Mouse (Mus musculus) lung, adult 10 weeks (tissue): Measurements from ENCODE around the gene Mtfr2. TPM values are rescaled to one million over a fixed set of nuclear protein-coding genes. Genes with fewer than 3 reads are reported as not detected.

ENCODE experiments used
- polyA plus RNA-seq: library from polyadenylated mRNA; stranded (reverse); fragments of 350-450 nt; fragmentation: Illumina TruSeq; extraction: RNeasy Lipid Tissue Mini Kit (QIAGEN cat#74804); gene quantifications from one replicate; pipeline ENCODE4 v1.2.3, GENCODE M21; 2014; ENCODE audit warnings: low read depth, low replicate concordance; ENCODE audit not compliant: insufficient read depth

The Mtfr2 gene
- polyA plus RNA-seq: 0.20 TPM

GRCm38 (mm10) chr10:20347285-20348214 lies at the start of gene Mtfr2:
Gene Mtfr2 (plus strand): TSS chr10:20347770.

DNA sequence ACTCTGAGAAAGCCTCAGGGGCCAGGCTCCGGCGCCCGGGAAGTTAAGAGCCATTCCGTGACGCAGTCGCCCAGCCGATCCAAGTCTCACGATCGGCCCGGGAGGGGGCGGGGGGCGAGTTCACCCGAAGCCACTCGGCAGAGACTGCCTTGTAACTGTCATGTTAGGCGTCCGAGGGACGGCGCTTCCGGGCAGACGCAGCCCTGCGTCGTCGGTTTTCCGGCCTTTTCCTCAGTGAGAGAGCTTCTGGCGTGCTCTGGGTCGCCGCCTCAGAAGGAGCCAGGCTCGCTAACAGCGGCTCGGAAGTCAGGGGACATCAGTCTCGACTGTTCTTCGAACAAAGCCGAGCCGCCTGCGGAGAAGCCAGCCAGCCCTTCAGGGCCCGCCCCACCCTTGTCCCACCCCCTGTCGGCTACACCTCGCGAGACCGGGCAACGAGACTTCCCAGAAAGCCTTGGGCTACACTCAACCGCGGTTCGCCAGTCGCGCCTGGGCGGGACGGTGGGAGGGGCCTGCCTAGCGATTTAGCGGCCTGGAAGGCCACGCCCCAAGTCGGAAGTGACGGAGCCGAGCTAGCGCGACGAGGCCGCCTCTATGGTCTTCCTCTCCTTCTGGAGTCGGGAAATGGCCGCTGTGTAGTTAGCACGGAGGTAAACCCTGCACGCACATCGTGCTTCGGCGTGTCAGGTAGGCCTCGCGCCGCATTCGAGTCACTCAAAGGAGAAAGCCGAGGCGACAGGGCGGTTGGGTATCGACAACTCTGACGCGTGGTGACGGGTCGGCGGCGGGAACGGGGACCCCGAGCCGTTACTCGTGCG lies 35.4 kb upstream of the Mtfr2 start, which contains the start of gene Bclaf1:
Bclaf1 (plus strand) TSS at position 552 of the 818 bp plus-strand sequence.

Other genes with a start within 250 kb of the Mtfr2 start
- gene Map7, start 199.3 kb upstream of the Mtfr2 start, polyA plus RNA-seq: 8.3 TPM
- gene Bclaf1, start 35.3 kb upstream of the Mtfr2 start, polyA plus RNA-seq: 25.7 TPM